Comparison of ENCODE assay signal across 8 mouse cellular contexts in the genomic region with DNA sequence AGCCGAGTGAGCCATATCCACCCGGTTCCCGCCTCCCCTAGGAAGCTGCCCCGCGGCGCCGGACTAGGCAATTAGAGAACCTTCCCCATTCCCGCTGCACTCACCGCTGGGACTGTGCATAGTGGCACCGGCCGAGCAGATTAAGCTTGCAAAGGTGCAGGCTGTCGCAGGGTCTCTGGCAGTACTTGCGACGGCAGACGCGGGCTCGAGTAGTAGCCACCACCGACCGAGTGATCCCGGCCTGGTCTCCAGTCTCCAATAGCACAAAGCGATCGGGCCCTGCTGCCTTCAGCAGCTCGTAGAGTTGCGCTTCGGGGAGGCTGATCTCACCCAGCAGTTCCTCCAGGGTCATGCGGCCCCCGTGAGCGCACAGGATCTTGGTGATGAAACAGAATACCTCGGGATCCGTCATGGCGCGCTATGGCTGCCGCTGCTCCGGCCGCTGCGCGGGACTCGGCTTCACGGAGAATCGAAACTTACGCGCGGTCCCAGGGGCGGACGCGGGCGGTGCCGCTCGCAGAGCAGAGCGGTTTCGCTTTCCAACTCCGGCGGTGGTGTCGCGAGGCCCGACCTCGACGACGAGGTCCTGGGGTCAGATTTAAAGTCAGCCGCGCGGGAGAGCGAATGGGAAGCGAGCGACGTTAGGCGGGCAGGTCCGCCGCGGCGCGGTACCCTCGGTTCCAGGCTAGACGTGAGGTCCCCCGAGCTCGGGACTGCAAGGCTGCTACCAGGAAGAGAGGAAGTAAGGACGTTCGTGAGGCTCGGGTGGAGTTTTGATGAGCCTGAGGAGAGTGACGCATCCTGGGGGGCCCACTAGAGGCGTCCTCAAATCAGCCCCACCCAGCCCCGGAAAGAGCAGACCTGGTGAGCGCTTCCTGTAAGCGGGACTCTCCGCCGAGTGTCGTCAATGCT. TPM values are rescaled to one million over a fixed set of nuclear protein-coding genes. Genes with fewer than 3 reads are reported as not detected.
DNase-seq lines count a peak whose midpoint lies in the region; ATAC-seq lines count a peak whose summit lies in the region.

Zc3hav1 (minus strand) TSS at position 793 of the 912 bp plus-strand sequence.

- H3K4me2 ChIP-seq in embryonic facial prominence, embryonic 15.5 days (replicated peaks): peak within 1 kb of the TSS; percentile 81
- H3K4me2 ChIP-seq in kidney, embryonic 14.5 days (replicated peaks; ENCODE audit: low read depth, low read length): peak within 1 kb of the TSS; percentile 67

- peak within 1 kb of the TSS; percentile 72 for H3K4me3 ChIP-seq in embryonic facial prominence, embryonic 15.5 days (replicated peaks)
- peak within 1 kb of the TSS; percentile 59 for H3K4me3 ChIP-seq in kidney, embryonic 14.5 days (ENCODE audit: low read length)

- DNase-seq in 3134 (ENCODE audit: extremely low read depth, insufficient read length, low spot score) (peak; percentile 94), liver (peak; percentile 94)
- DNase-seq in adrenal gland, postnatal 10 days: peak; percentile 88
- DNase-seq in heart, adult 9 months (ENCODE audit: low spot score in 2 of 2): peak; percentile 89 to 91
- peak; percentile 91 to 93 for DNase-seq in monocyte, adult 2 months (ENCODE audit: low read depth in 1 of 2, low spot score in 2 of 2)
- peak; percentile 85 to 93 for DNase-seq in spleen, postnatal 4 days (ENCODE audit: low spot score in 2 of 2)

- H3K9me3 ChIP-seq in embryonic facial prominence, embryonic 15.5 days (replicated peaks): no peaks in the 10 kb centered on the region
- no peaks in the 10 kb centered on the region for H3K9me3 ChIP-seq in kidney, embryonic 14.5 days (ENCODE audit: control insufficient read depth, low read length)

- peak within 1 kb of the TSS; percentile 34; the same call in 1 of the 2 replicates for H3K27ac ChIP-seq in embryonic facial prominence, embryonic 15.5 days (replicated peaks)
- no peak within 1 kb of the TSS for H3K27ac ChIP-seq in kidney, embryonic 14.5 days (ENCODE audit: low read depth, low read length)

- peaks cover 50% of the 10 kb centered on the region for H3K27me3 ChIP-seq in embryonic facial prominence, embryonic 15.5 days
- H3K27me3 ChIP-seq in kidney, embryonic 14.5 days (ENCODE audit: control insufficient read depth, insufficient read depth, low read length): peaks cover 58% of the 10 kb centered on the region

- H3K4me1 ChIP-seq in embryonic facial prominence, embryonic 15.5 days: peaks cover 21% of the 10 kb centered on the region
- no peaks in the 10 kb centered on the region; the same call in 1 of the 2 replicates for H3K4me1 ChIP-seq in kidney, embryonic 14.5 days (ENCODE audit: control insufficient read depth, insufficient read depth, low read length)

- peak within 1 kb of the TSS; percentile 35; the same call in 1 of the 2 replicates for H3K9ac ChIP-seq in embryonic facial prominence, embryonic 15.5 days
- peak within 1 kb of the TSS; percentile 47 for H3K9ac ChIP-seq in kidney, embryonic 14.5 days (ENCODE audit: low read depth, low read length)

- under 1% methylated on average over 87 of the region's 87 CpGs for WGBS in embryonic facial prominence, embryonic 15.5 days
- WGBS in kidney, embryonic 14.5 days: under 1% methylated on average over 87 of the region's 87 CpGs

- ATAC-seq in embryonic facial prominence, embryonic 15.5 days (ENCODE audit: insufficient number of reproducible peaks, low FRiP score, low TSS enrichment, low read depth): peak; percentile 78
- ATAC-seq in kidney, embryonic 14.5 days (ENCODE audit: low FRiP score, low TSS enrichment): peak; percentile 84

- no peaks in the 10 kb centered on the region for H3K36me3 ChIP-seq in embryonic facial prominence, embryonic 15.5 days
- no peaks in the 10 kb centered on the region for H3K36me3 ChIP-seq in kidney, embryonic 14.5 days (ENCODE audit: control insufficient read depth, insufficient read depth, low read length)

RNA-seq across cellular contexts. Expression of gene Zc3hav1, which starts in this region (rescaled TPM):
- total RNA-seq in adrenal gland, postnatal 10 days (2021): 10 to 100 TPM; 36.1 to 42.0 TPM
- polyA plus RNA-seq in embryonic facial prominence, embryonic 15.5 days (2015; fragmentation: Nextera tagmentation; extraction: Ambion mirVana): 6.6 and 8.4 TPM in 2 replicates
- 2.1 and 3.4 TPM in 2 replicates for polyA plus RNA-seq in kidney, embryonic 14.5 days (2014; fragmentation: Nextera tagmentation; extraction: Ambion mirVana)
